Comparison of ENCODE assay signal across 8 mouse cellular contexts in the genomic region with DNA sequence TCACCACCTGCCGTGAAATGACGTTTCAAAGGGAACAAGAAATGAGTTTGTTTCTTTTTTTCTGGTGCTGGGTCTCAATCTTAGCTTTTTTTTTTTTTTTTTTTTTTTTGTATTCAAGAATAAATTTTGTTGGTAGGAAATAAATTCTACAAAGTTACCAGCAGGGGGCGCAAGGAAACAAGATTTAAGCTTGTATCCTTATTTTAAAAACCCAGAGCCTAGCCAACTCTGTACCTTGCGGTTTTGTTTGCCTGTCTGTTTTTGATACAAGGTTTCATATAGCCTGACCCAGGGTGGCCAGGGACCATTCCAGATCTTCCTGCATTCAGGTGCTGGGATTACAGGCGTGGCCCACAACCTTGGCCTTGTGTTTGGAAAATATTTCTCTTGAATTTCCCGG. TPM values are rescaled to one million over a fixed set of nuclear protein-coding genes. Genes with fewer than 3 reads are reported as not detected.
DNase-seq lines count a peak whose midpoint lies in the region; ATAC-seq and TF ChIP-seq lines count a peak whose summit lies in the region.
"Had no signal": no experiment of that assay in that cellular context is flagged by ENCODE, and none has a peak within 500 bp of the region (broad histone marks: within the 10 kb centered on the region; RNA-seq: fewer than 3 reads in every experiment).

No protein-coding gene starts in this region.

- peaks cover 0 to 11% of the 10 kb centered on the region in 2 experiments; a peak in 2 of 4 replicates for H3K36me3 ChIP-seq in MEL (ENCODE audit: control insufficient read depth in 1 of 2, insufficient read depth in 2 of 2, low read length in 2 of 2)
- no peaks in the 10 kb centered on the region for H3K36me3 ChIP-seq in liver, postnatal 0 days (replicated peaks; ENCODE audit: insufficient read depth, low read length)

- ATAC-seq in liver, postnatal 0 days, result no peak

- H3K27me3 ChIP-seq in MEL (ENCODE audit: control insufficient read depth in 1 of 2, insufficient read depth in 2 of 2, low read length in 2 of 2), result no peaks in the 10 kb centered on the region
- no peaks in the 10 kb centered on the region for H3K27me3 ChIP-seq in liver, postnatal 0 days (ENCODE audit: insufficient read depth, low read length)

- peak; percentile 25 to 78 (median 30); a peak in 4 of 6 replicates for TF ChIP-seq CTCF in MEL (IDR thresholded peaks at IDR 0.05 in 2 of 3, conservative IDR thresholded peaks at IDR 0.05 in 1 of 3; ENCODE audit: control insufficient read depth in 1 of 3, insufficient read depth in 1 of 3, low read depth in 2 of 3, low read length in 3 of 3, poor library complexity in 1 of 3, severe bottlenecking in 1 of 3)
- TF ChIP-seq CTCF in liver, postnatal 0 days (IDR thresholded peaks at IDR 0.05; ENCODE audit: low read depth), result peak; percentile 62

- peak; percentile 51 for DNase-seq in layer of hippocampus, adult 11-12 months (ENCODE audit: low spot score)
- no peak for DNase-seq in layer of hippocampus, adult 9-10 months (ENCODE audit: low spot score)
- DNase-seq in MEL (ENCODE audit: low read depth, low spot score), result peak; percentile 95
- DNase-seq in c-Kit-negative CD71-positive TER-119-positive erythroid progenitor cells, embryonic 14.5 days (ENCODE audit: low read depth, low spot score), result peak; percentile 78
- peak; percentile 86 for DNase-seq in forelimb bud, embryonic 11.5 days (ENCODE audit: low read depth, low spot score)
- peak; percentile 68 for DNase-seq in liver, postnatal 0 days
- peak; percentile 73 for DNase-seq in right cerebral cortex, postnatal 4 days

- TF ChIP-seq RAD21 in MEL (IDR thresholded peaks at IDR 0.05; ENCODE audit: low read depth, low read length), result peak; percentile 88

- H3K9me3 ChIP-seq in MEL (replicated peaks; ENCODE audit: insufficient read depth, low read length), result no peaks in the 10 kb centered on the region
- H3K9me3 ChIP-seq in liver, postnatal 0 days (ENCODE audit: low read length), result no peaks in the 10 kb centered on the region

- no peak overlapping the region for H3K27ac ChIP-seq in MEL (ENCODE audit: control insufficient read depth, low read depth, low read length)
- no peak overlapping the region for H3K27ac ChIP-seq in liver, postnatal 0 days (ENCODE audit: low read depth)

- TF ChIP-seq POLR2A in MEL (IDR thresholded peaks at IDR 0.05; ENCODE audit: control insufficient read depth in 1 of 2, insufficient read depth in 1 of 2, low read depth in 1 of 2, low read length in 2 of 2, poor library complexity in 1 of 2), result no peak

- TF ChIP-seq EP300 in MEL (IDR thresholded peaks at IDR 0.05; ENCODE audit: low read depth in 1 of 2, low read length in 2 of 2), result no peak
- no peak for TF ChIP-seq EP300 in liver, postnatal 0 days (IDR thresholded peaks at IDR 0.05; ENCODE audit: low read depth)

- WGBS in liver, postnatal 0 days (ENCODE audit: insufficient replicate concordance), result 31% methylated on average over 6 of the region's 6 CpGs

- no peak overlapping the region for H3K4me2 ChIP-seq in liver, postnatal 0 days (ENCODE audit: low read depth, low read length)

- peak overlapping the region; percentile 42 for H3K9ac ChIP-seq in MEL (ENCODE audit: control insufficient read depth, low read depth, low read length, poor library complexity, severe bottlenecking)
- no peak overlapping the region for H3K9ac ChIP-seq in liver, postnatal 0 days (replicated peaks)

- no peak overlapping the region for H3K4me3 ChIP-seq in MEL (ENCODE audit: control insufficient read depth in 1 of 2, insufficient read depth in 1 of 2, low read depth in 2 of 2, low read length in 2 of 2)
- H3K4me3 ChIP-seq in liver, postnatal 0 days (ENCODE audit: low read depth, low read length), result no peak overlapping the region
- H3K4me3 ChIP-seq: myocyte had no signal

- peaks cover 0 to 13% of the 10 kb centered on the region in 2 experiments; a peak in 2 of 4 replicates for H3K4me1 ChIP-seq in MEL (ENCODE audit: control insufficient read depth in 1 of 2, insufficient read depth in 2 of 2, low read length in 2 of 2)
- H3K4me1 ChIP-seq in liver, postnatal 0 days (ENCODE audit: insufficient read depth), result peaks cover 8% of the 10 kb centered on the region

- no peaks in the 10 kb centered on the region for H3K79me2 ChIP-seq in MEL (ENCODE audit: control insufficient read depth, insufficient read depth, low read length, poor library complexity)

TF ChIP-seq in MEL, 35 proteins besides CTCF, POLR2A, EP300 and RAD21:
- TF ChIP-seq POLR2AphosphoS2 (IDR thresholded peaks at IDR 0.05; ENCODE audit: low read length) (no peak), SIN3A (IDR thresholded peaks at IDR 0.05; ENCODE audit: low read length) (peak; percentile 53), TBP (IDR thresholded peaks at IDR 0.05; ENCODE audit: low read depth, low read length) (no peak), RCOR1 (IDR thresholded peaks at IDR 0.05; ENCODE audit: low read depth, low read length) (no peak), NELFE (IDR thresholded peaks at IDR 0.05; ENCODE audit: low read depth, low read length) (no peak), MAFK (IDR thresholded peaks at IDR 0.05; ENCODE audit: borderline replicate concordance, low read depth, low read length) (no peak), POLR2AphosphoS5 (IDR thresholded peaks at IDR 0.05; ENCODE audit: borderline replicate concordance, low read depth, low read length) (no peak), MEF2A (IDR thresholded peaks at IDR 0.05; ENCODE audit: extremely low read depth, insufficient replicate concordance, low read depth, low read length, poor library complexity, severe bottlenecking) (no peak), TAL1 (IDR thresholded peaks at IDR 0.05; ENCODE audit: low read length) (no peak), ETS1 (IDR thresholded peaks at IDR 0.05; ENCODE audit: low read depth, low read length) (no peak), HCFC1 (IDR thresholded peaks at IDR 0.05; ENCODE audit: low read depth, low read length) (0 out of 2 replicates have a peak, but pooled peaks have one; percentile 27), JUND (IDR thresholded peaks at IDR 0.05; ENCODE audit: low read depth, low read length) (no peak), BHLHE40 (IDR thresholded peaks at IDR 0.05; ENCODE audit: borderline replicate concordance, low read depth, low read length) (0 out of 2 replicates have a peak, but pooled peaks have one; percentile 13), CHD1 (IDR thresholded peaks at IDR 0.05; ENCODE audit: low read depth, low read length) (no peak), MAZ (IDR thresholded peaks at IDR 0.05; ENCODE audit: low read depth, low read length) (no peak), NRF1 (IDR thresholded peaks at IDR 0.05; ENCODE audit: insufficient read depth, low read depth, low read length, poor library complexity, severe bottlenecking) (no peak), SMC3 (IDR thresholded peaks at IDR 0.05; ENCODE audit: low read depth, low read length) (peak; percentile 82), MXI1 (IDR thresholded peaks at IDR 0.05; ENCODE audit: low read depth, low read length) (no peak), E2F4 (IDR thresholded peaks at IDR 0.05; ENCODE audit: borderline replicate concordance, low read depth, low read length) (no peak), GABPA (IDR thresholded peaks at IDR 0.05; ENCODE audit: low read depth, low read length) (no peak), UBTF (IDR thresholded peaks at IDR 0.05; ENCODE audit: borderline replicate concordance, insufficient read depth, low read depth, low read length) (no peak), ELF1 (IDR thresholded peaks at IDR 0.05; ENCODE audit: low read depth, low read length) (no peak), ZKSCAN1 (IDR thresholded peaks at IDR 0.05; ENCODE audit: low read depth, low read length) (peak; percentile 29; the same call in 1 of the 2 replicates), ZC3H11A (IDR thresholded peaks at IDR 0.05; ENCODE audit: low read depth, low read length) (peak; percentile 88), MAX (IDR thresholded peaks at IDR 0.05; ENCODE audit: low read length) (no peak), ZNF384 (IDR thresholded peaks at IDR 0.05; ENCODE audit: low read depth, low read length) (peak; percentile 98), MYB (IDR thresholded peaks at IDR 0.05; ENCODE audit: low read depth, low read length) (no peak), MYC (IDR thresholded peaks at IDR 0.05; ENCODE audit: low read depth, low read length) (0 out of 2 replicates have a peak, but pooled peaks have one; percentile 29), CHD2 (IDR thresholded peaks at IDR 0.05; ENCODE audit: low read length) (no peak), GATA1 (IDR thresholded peaks at IDR 0.05; ENCODE audit: low read depth, low read length) (no peak), ZMIZ1 (IDR thresholded peaks at IDR 0.05; ENCODE audit: low read depth, low read length) (no peak)

RNA-seq across cellular contexts. Expression of gene Tmem120b, which starts 4.0 kb away (rescaled TPM):
- 4.3 and 6.8 TPM in 2 replicates for total RNA-seq in MEL (2012; rRNA removed)
- 1 to 10 TPM in 1 of 2 experiments, not detected in 1; 5.6 TPM for polyA plus RNA-seq in MEL (2012; ENCODE audit: insufficient read depth in 1 of 2, insufficient read length in 2 of 2, low read depth in 1 of 2, low replicate concordance in 2 of 2, missing spikeins in 1 of 2)
- polyA plus RNA-seq in liver, postnatal 0 days (2015; fragmentation: Nextera tagmentation; extraction: Ambion mirVana), result 12.0 and 12.8 TPM in 2 replicates

RNA-seq across cellular contexts. Expression of gene Morn3, which starts 17.4 kb away (rescaled TPM):
- total RNA-seq in MEL (2012; rRNA removed), result not detected in 2 replicates
- not detected for polyA plus RNA-seq in MEL (2012; ENCODE audit: insufficient read depth in 1 of 2, insufficient read length in 2 of 2, low read depth in 1 of 2, low replicate concordance in 2 of 2, missing spikeins in 1 of 2)
- polyA plus RNA-seq in liver, postnatal 0 days (2015; fragmentation: Nextera tagmentation; extraction: Ambion mirVana), result not detected in 2 replicates
- polyA plus RNA-seq: myocyte had no signal

RNA-seq across cellular contexts. Expression of gene Orai1, which starts 49.3 kb away (rescaled TPM):
- 4.5 and 4.7 TPM in 2 replicates for total RNA-seq in MEL (2012; rRNA removed)
- polyA plus RNA-seq in MEL (2012; ENCODE audit: insufficient read depth in 1 of 2, insufficient read length in 2 of 2, low read depth in 1 of 2, low replicate concordance in 2 of 2, missing spikeins in 1 of 2), result 10 to 100 TPM in 1 of 2 experiments, not detected in 1; 13.3 TPM
- 12.4 and 13.1 TPM in 2 replicates for polyA plus RNA-seq in liver, postnatal 0 days (2015; fragmentation: Nextera tagmentation; extraction: Ambion mirVana)
